Mouse (Mus musculus) skeletal muscle tissue, adult 2 months (tissue): Measurements from ENCODE around the gene Bcap29.
"Not testable (repeated sequence)": the region's sequence is repeated elsewhere in the genome, so short reads cannot be mapped to it uniquely, and the experiment has no call there.

Experiments used
- DNase-seq: peaks from one replicate; pipeline ENCODE4 v3.0.0-alpha.2; 2012; ENCODE audit warnings: low read depth, low spot score

Gene Bcap29

GRCm38 (mm10) chr12:31580634-31581318, 53.7 kb downstream of the Bcap29 start:
- DNase-seq = no peak

- no peak for DNase-seq
Observed at GRCm38 (mm10) chr12:31578691-31579476, 55.6 kb downstream of the Bcap29 start.

- no peak for DNase-seq
Observed at GRCm38 (mm10) chr12:31574506-31574905, 60.0 kb downstream of the Bcap29 start.

DNA sequence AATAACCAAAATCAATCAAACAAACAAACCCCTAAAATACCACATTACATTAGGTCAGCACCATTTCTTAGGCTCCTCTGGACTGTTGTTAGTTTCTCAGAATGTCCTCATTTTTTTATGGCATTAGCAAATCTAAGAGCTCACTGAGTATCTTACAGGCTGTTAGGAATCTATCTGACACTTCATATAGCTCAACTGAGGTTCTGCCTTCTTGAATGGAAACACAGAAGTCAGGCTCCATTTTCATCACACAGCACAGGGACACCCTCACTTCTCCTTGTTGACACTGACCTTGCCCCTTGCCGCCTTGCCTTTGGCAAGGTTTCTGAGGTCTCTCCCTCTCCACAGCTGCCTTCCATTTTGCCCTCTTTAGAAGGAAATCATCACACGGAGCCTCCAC, 64.7 kb downstream of the Bcap29 start:
- DNase-seq = no peak

- no peak for DNase-seq
Observed at GRCm38 (mm10) chr12:31568661-31569060, 65.8 kb downstream of the Bcap29 start.

DNA sequence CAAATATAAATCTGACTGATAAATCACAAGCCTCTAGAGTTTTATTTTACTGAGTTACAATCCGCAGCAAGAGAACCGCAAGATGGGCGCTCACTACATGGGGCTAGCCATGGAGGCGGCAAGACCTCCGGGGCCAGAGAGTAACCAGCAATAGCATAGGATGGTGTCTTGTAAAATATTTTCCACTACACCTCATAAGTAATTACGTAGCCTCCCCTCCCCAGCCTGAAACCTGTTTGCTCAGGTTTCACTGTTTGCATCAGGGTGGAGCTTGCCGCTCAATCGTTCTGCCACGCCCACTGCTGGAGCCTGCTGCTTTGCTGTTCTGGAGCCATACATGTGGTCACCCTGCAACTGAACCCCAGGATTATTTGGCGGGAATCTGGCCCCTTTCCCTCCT, 66.9 kb downstream of the Bcap29 start:
- DNase-seq = not testable (repeated sequence)

DNA sequence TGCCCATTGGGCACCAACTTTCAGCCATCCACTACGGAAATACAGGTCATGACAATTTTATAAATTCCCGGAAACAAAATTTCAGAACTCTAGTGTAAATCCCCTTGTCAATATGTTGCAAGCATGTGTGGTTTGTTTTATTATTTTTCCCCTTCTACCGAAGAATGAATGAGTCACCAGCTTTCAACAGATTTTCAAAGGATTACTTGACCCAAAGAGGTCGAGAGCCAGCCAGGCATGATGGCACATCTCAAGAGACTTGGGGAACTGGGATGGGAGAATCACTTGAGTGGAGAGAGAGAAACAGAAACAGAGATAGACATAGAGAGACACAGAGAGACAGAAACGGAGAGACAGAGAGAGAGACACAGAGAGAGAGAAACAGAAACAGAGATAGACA, 73.7 kb downstream of the Bcap29 start:
- no peak for DNase-seq

- DNase-seq = no peak
Observed at GRCm38 (mm10) chr12:31560002-31560401, 74.5 kb downstream of the Bcap29 start.

GRCm38 (mm10) chr12:31554371-31554770, 80.1 kb downstream of the Bcap29 start:
- DNase-seq = no peak

DNA sequence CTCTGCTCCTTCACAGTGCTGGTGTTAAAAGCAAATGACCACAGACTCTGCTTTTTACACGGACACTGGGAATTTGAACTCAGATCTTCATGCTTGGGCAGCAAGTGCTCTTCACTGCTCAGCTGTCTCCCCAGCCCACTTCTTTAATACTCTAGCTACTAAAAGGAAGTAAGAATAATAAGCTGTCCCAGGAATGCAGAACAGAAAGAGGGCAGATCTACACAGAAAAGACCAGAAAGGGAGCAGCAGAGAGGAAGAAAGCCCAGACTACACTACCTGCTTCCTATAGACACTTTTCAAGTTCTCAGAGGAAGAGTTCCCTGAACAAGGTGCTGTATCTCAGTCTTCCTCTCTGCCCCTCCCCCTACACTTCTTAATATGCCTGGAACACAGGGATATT, 83.2 kb downstream of the Bcap29 start:
- DNase-seq = no peak

DNA sequence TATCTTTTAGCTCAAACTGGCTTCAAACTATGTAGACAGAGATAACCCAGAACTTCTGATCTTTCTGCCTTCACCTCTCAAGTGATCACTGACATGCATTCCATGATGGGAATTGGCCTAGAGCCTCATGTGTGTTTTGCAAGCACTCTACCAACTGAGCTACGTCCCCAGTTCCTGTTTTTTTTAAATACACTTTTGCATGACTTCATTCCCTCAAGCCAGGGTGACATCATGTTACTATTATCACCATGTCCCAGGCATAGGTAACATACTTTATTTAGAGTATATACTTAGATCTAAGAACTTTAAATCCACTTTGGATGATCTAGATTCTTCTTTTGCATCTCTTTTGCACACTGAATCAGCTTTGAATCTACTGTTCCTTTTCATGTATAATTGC, 88.4 kb downstream of the Bcap29 start:
- DNase-seq = no peak

DNA sequence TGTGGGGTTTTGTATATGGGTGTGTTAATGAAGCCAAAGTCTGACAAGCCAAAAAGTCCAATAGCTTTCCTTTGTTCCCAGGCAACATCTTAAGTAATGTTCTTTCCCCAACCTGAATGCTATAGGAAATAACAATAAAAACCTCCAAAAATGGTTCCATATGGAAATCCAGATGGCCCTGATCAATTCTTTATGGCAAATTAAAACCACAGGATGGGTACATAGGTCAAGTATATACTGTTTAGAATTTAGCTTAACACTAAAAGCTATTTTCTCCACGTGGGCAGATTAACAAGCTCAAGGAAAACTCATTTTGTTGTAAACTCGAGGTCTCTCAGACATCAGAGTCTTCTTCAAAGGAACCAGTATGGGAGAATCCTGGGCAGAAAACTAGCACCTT, 89.2 kb downstream of the Bcap29 start:
- DNase-seq = no peak

DNA sequence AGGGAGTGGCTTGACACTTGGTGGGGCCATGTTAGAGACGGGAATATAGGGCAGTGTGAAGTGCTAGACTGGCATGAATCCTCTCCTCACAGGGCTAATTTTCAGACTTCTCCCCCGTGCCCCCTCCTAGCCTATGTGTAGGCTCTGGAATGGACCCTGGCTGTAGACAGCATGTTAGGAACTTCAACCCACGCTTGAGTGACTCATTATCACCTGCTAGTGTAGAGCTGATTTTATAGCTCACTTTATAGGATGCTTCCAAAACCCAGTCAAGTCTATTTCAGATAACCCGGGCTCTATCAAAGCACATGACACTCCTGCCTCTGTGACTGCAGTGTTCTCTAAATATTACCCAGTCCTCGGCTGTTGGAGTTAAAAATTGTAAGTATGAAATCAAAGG, 92.9 kb downstream of the Bcap29 start:
- no peak for DNase-seq
